Mouse (Mus musculus) liver, postnatal 0 days (tissue): Measurements from ENCODE around the gene Rab27a.

Source experiments
- CTCF ChIP-seq: sonication (generic); IDR thresholded peaks from 2 replicates; pipeline ENCODE4 v1.5.1; 2016; ENCODE audit warnings: antibody characterized with exemption, low read depth
- EP300 ChIP-seq: IDR thresholded peaks from 2 replicates; pipeline ENCODE4 v1.6.1; 2016; ENCODE audit warnings: antibody characterized with exemption, low read depth, mild to moderate bottlenecking

GRCm38 (mm10) chr9:73000487-73000886 is 44.2 kb upstream of the Rab27a start:
- TF ChIP-seq CTCF (peak; percentile 24), EP300 (no peak)
